Mouse (Mus musculus): ENCODE results near the gene Zfyve28. TPM values are rescaled to one million over a fixed set of nuclear protein-coding genes. Genes with fewer than 3 reads are reported as not detected.

Gene Zfyve28
- total and polyA plus RNA-seq, 3 experiments, result 0.12 to 0.14 TPM; not detected in 1

GRCm38 (mm10) chr5:34336775-34337450, 48.7 kb upstream of the Zfyve28 start:
- peak overlapping the region; percentile 84 to 88 for H3K4me3 ChIP-seq (ENCODE audit: control insufficient read depth in 1 of 2, insufficient read depth in 1 of 2, low read depth in 2 of 2, low read length in 2 of 2)
- H3K36me3 ChIP-seq (ENCODE audit: control insufficient read depth in 1 of 2, insufficient read depth in 2 of 2, low read length in 2 of 2), result peaks cover 19 to 47% of the 10 kb centered on the region in 2 experiments
- H3K9ac ChIP-seq (ENCODE audit: control insufficient read depth, low read depth, low read length, poor library complexity, severe bottlenecking), result peak overlapping the region; percentile 95
- peaks cover 65% of the 10 kb centered on the region for H3K79me2 ChIP-seq (ENCODE audit: control insufficient read depth, insufficient read depth, low read length, poor library complexity)
- peak overlapping the region; percentile 82 for H3K27ac ChIP-seq (ENCODE audit: control insufficient read depth, low read depth, low read length)
- H3K27me3 ChIP-seq (ENCODE audit: control insufficient read depth in 1 of 2, insufficient read depth in 2 of 2, low read length in 2 of 2), result no peaks in the 10 kb centered on the region
- no peaks in the 10 kb centered on the region for H3K9me3 ChIP-seq (replicated peaks; ENCODE audit: insufficient read depth, low read length)
- peak; percentile 90 for DNase-seq (ENCODE audit: low read depth, low spot score)
- H3K4me1 ChIP-seq (ENCODE audit: control insufficient read depth in 1 of 2, insufficient read depth in 2 of 2, low read length in 2 of 2), result peaks cover 18 to 23% of the 10 kb centered on the region in 2 experiments
- TF ChIP-seq POLR2AphosphoS5 (IDR thresholded peaks at IDR 0.05; ENCODE audit: borderline replicate concordance, low read depth, low read length), result no peak
- no peak for TF ChIP-seq USF1 (IDR thresholded peaks at IDR 0.05; ENCODE audit: low read depth, low read length)
- TF ChIP-seq MXI1 (IDR thresholded peaks at IDR 0.05; ENCODE audit: low read depth, low read length), result peak; percentile 92
- no peak; the same call in 1 of the 2 replicates for TF ChIP-seq ELF1 (IDR thresholded peaks at IDR 0.05; ENCODE audit: low read depth, low read length)
- peak; percentile 26; the same call in 1 of the 2 replicates for TF ChIP-seq NELFE (IDR thresholded peaks at IDR 0.05; ENCODE audit: low read depth, low read length)
- TF ChIP-seq HCFC1 (IDR thresholded peaks at IDR 0.05; ENCODE audit: low read depth, low read length), result peak; percentile 11; the same call in 1 of the 2 replicates
- TF ChIP-seq ZMIZ1 (IDR thresholded peaks at IDR 0.05; ENCODE audit: low read depth, low read length), result 0 out of 2 replicates have a peak, but pooled peaks have one; percentile 16
- no peak; the same call in 1 of the 2 replicates for TF ChIP-seq KAT2A (conservative IDR thresholded peaks at IDR 0.05; ENCODE audit: low read depth, low read length)
- TF ChIP-seq MAX (IDR thresholded peaks at IDR 0.05; ENCODE audit: low read length), result peak; percentile 86
- TF ChIP-seq POLR2AphosphoS2 (IDR thresholded peaks at IDR 0.05; ENCODE audit: low read length), result no peak; the same call in 1 of the 2 replicates
- no peak for TF ChIP-seq MAFK (IDR thresholded peaks at IDR 0.05; ENCODE audit: borderline replicate concordance, low read depth, low read length)
- TF ChIP-seq GATA1 (IDR thresholded peaks at IDR 0.05; ENCODE audit: low read depth, low read length), result no peak
- TF ChIP-seq USF2 (IDR thresholded peaks at IDR 0.05; ENCODE audit: borderline replicate concordance in 1 of 2, insufficient read depth in 1 of 2, low read depth in 1 of 2, low read length in 2 of 2), result no peak
- TF ChIP-seq NRF1 (IDR thresholded peaks at IDR 0.05; ENCODE audit: insufficient read depth, low read depth, low read length, poor library complexity, severe bottlenecking), result no peak
- TF ChIP-seq RCOR1 (IDR thresholded peaks at IDR 0.05; ENCODE audit: low read depth, low read length), result no peak
- peak; percentile 15 to 16; a peak in 1 of 4 replicates for TF ChIP-seq POLR2A (IDR thresholded peaks at IDR 0.05; ENCODE audit: control insufficient read depth in 1 of 2, insufficient read depth in 1 of 2, low read depth in 1 of 2, low read length in 2 of 2, poor library complexity in 1 of 2)
- 0 out of 2 replicates have a peak, but pooled peaks have one; percentile 17 for TF ChIP-seq ETS1 (IDR thresholded peaks at IDR 0.05; ENCODE audit: low read depth, low read length)
- no peak for TF ChIP-seq EP300 (IDR thresholded peaks at IDR 0.05; ENCODE audit: low read depth in 1 of 2, low read length in 2 of 2)
- no peak; the same call in 1 of the 2 replicates for TF ChIP-seq CHD2 (IDR thresholded peaks at IDR 0.05; ENCODE audit: low read length)
- TF ChIP-seq MYB (IDR thresholded peaks at IDR 0.05; ENCODE audit: low read depth, low read length), result no peak
- peak; percentile 84 for TF ChIP-seq SIN3A (IDR thresholded peaks at IDR 0.05; ENCODE audit: low read length)
- no peak for TF ChIP-seq ZNF384 (IDR thresholded peaks at IDR 0.05; ENCODE audit: low read depth, low read length)
- no peak for TF ChIP-seq TAL1 (IDR thresholded peaks at IDR 0.05; ENCODE audit: low read length)
- no peak for TF ChIP-seq ZC3H11A (IDR thresholded peaks at IDR 0.05; ENCODE audit: low read depth, low read length)
- no peak for TF ChIP-seq CTCF (IDR thresholded peaks at IDR 0.05 in 2 of 3, conservative IDR thresholded peaks at IDR 0.05 in 1 of 3; ENCODE audit: control insufficient read depth in 1 of 3, insufficient read depth in 1 of 3, low read depth in 2 of 3, low read length in 3 of 3, poor library complexity in 1 of 3, severe bottlenecking in 1 of 3)
- no peak for TF ChIP-seq GABPA (IDR thresholded peaks at IDR 0.05; ENCODE audit: low read depth, low read length)
- no peak for TF ChIP-seq E2F4 (IDR thresholded peaks at IDR 0.05; ENCODE audit: borderline replicate concordance, low read depth, low read length)
- no peak for TF ChIP-seq SMC3 (IDR thresholded peaks at IDR 0.05; ENCODE audit: low read depth, low read length)
- TF ChIP-seq UBTF (IDR thresholded peaks at IDR 0.05; ENCODE audit: borderline replicate concordance, insufficient read depth, low read depth, low read length), result no peak
- TF ChIP-seq TCF12 (IDR thresholded peaks at IDR 0.05; ENCODE audit: low read depth, low read length), result peak; percentile 32; the same call in 1 of the 2 replicates
- TF ChIP-seq RAD21 (IDR thresholded peaks at IDR 0.05; ENCODE audit: low read depth, low read length), result no peak
- TF ChIP-seq BHLHE40 (IDR thresholded peaks at IDR 0.05; ENCODE audit: borderline replicate concordance, low read depth, low read length), result no peak
- TF ChIP-seq ZKSCAN1 (IDR thresholded peaks at IDR 0.05; ENCODE audit: low read depth, low read length), result no peak
- TF ChIP-seq MYC (IDR thresholded peaks at IDR 0.05; ENCODE audit: low read depth, low read length), result peak; percentile 92
- no peak for TF ChIP-seq JUND (IDR thresholded peaks at IDR 0.05; ENCODE audit: low read depth, low read length)
- peak; percentile 91 for TF ChIP-seq CHD1 (IDR thresholded peaks at IDR 0.05; ENCODE audit: low read depth, low read length)

Measured in MEL (cell line).